Mouse (Mus musculus) layer of hippocampus, adult 9-11 months (tissue): ENCODE measurements around the gene Midn.
A peak's percentile ranks its signal among the peaks of the same experiment; 100 is the strongest.

Experiments used
- DNase-seq: peaks from one replicate; pipeline ENCODE4 v3.0.0; 2022

The Midn gene

GRCm38 (mm10) chr10:80147719-80148601 is at the start of gene Midn:
Gene Midn, plus strand, starts transcription at chr10:80148272.
- DNase-seq = peak; percentile 73

- no peak for DNase-seq
Observed at GRCm38 (mm10) chr10:80098630-80099029, 49.4 kb upstream of the Midn start.

- no peak for DNase-seq
Observed at GRCm38 (mm10) chr10:80100982-80101381, 47.1 kb upstream of the Midn start.

- peak; percentile 85 for DNase-seq
Observed at GRCm38 (mm10) chr10:80102216-80102915, 45.7 kb upstream of the Midn start.

- no peak for DNase-seq
Observed at GRCm38 (mm10) chr10:80103032-80103431, 45.0 kb upstream of the Midn start.

- no peak for DNase-seq
Observed at GRCm38 (mm10) chr10:80104181-80104580, 43.9 kb upstream of the Midn start.

GRCm38 (mm10) chr10:80105460-80105859 is 42.6 kb upstream of the Midn start, which contains the start of gene Sbno2:
Gene Sbno2, minus strand, starts transcription at chr10:80105571.
- peak; percentile 49 for DNase-seq

GRCm38 (mm10) chr10:80105926-80106325 is 42.1 kb upstream of the Midn start:
- no peak for DNase-seq

GRCm38 (mm10) chr10:80107678-80108077 is 40.4 kb upstream of the Midn start:
- no peak for DNase-seq

GRCm38 (mm10) chr10:80114341-80115284 is 33.5 kb upstream of the Midn start:
- DNase-seq = peak; percentile 90

- peak; percentile 100 for DNase-seq
Observed at GRCm38 (mm10) chr10:80115290-80115943, 32.7 kb upstream of the Midn start, which contains the start of gene Stk11. Gene Stk11, plus strand, starts transcription at chr10:80115803.

- DNase-seq = no peak
Observed at GRCm38 (mm10) chr10:80115944-80116335, 32.1 kb upstream of the Midn start.

GRCm38 (mm10) chr10:80116563-80116926 is 31.5 kb upstream of the Midn start:
- no peak for DNase-seq

GRCm38 (mm10) chr10:80116927-80117691 is 31.0 kb upstream of the Midn start:
- no peak for DNase-seq

- no peak for DNase-seq
Observed at GRCm38 (mm10) chr10:80117736-80118135, 30.3 kb upstream of the Midn start.

- DNase-seq = no peak
Observed at GRCm38 (mm10) chr10:80118552-80118951, 29.5 kb upstream of the Midn start.

- no peak for DNase-seq
Observed at GRCm38 (mm10) chr10:80120146-80120545, 27.9 kb upstream of the Midn start.

- no peak for DNase-seq
Observed at GRCm38 (mm10) chr10:80121639-80122038, 26.4 kb upstream of the Midn start.

- no peak for DNase-seq
Observed at GRCm38 (mm10) chr10:80123932-80124562, 24.0 kb upstream of the Midn start.

GRCm38 (mm10) chr10:80127920-80128319 is 20.2 kb upstream of the Midn start:
- DNase-seq = no peak

- no peak for DNase-seq
Observed at GRCm38 (mm10) chr10:80129846-80130245, 18.2 kb upstream of the Midn start.
